Mouse (Mus musculus): ENCODE measurements at regions not wholly inside any gene's neighbourhood (a gene's known extent, or its start where the extent isn't known, plus 50 kb on each side); places are given as distances from the start of the nearest gene placed in this dataset.

- Histone ChIP-seq H3K9me3 (ENCODE audit: control insufficient read depth, low read length) (no peaks in the 10 kb centered on the region), H3K9ac (ENCODE audit: low read length) (no peak overlapping the region), H3K36me3 (ENCODE audit: control insufficient read depth, insufficient read depth, low read length) (no peaks in the 10 kb centered on the region), H3K27ac (replicated peaks in 1 of 2; ENCODE audit: control insufficient read depth in 1 of 2, insufficient read depth in 1 of 2, low read depth in 2 of 2, low read length in 2 of 2) (no peak overlapping the region), H3K4me3 (ENCODE audit: control insufficient read depth in 1 of 2, insufficient read depth in 1 of 2, low read depth in 1 of 2, low read length in 2 of 2) (no peak overlapping the region), H3K4me1 (ENCODE audit: control insufficient read depth in 2 of 2, insufficient read depth in 2 of 2, low read length in 2 of 2) (no peaks in the 10 kb centered on the region), H3K27me3 (ENCODE audit: control insufficient read depth, insufficient read depth, low read length) (no peaks in the 10 kb centered on the region), H3K4me2 (ENCODE audit: low read length) (no peak overlapping the region)
- no peak for ATAC-seq (ENCODE audit: insufficient number of reproducible peaks, insufficient read depth, low FRiP score, low read depth)
- 78% methylated on average over 8 of the region's 8 CpGs for WGBS
These were observed 207.3 kb upstream of the Gm6657 start for GRCm38 (mm10) chr12:77986738-77987137.

- Histone ChIP-seq H3K4me1 (ENCODE audit: control insufficient read depth in 2 of 2, insufficient read depth in 2 of 2, low read length in 2 of 2) (no peaks in the 10 kb centered on the region), H3K9me3 (ENCODE audit: control insufficient read depth, low read length) (no peaks in the 10 kb centered on the region), H3K27me3 (ENCODE audit: control insufficient read depth, insufficient read depth, low read length) (no peaks in the 10 kb centered on the region), H3K9ac (ENCODE audit: low read length) (no peak overlapping the region), H3K36me3 (ENCODE audit: control insufficient read depth, insufficient read depth, low read length) (no peaks in the 10 kb centered on the region), H3K4me3 (ENCODE audit: control insufficient read depth in 1 of 2, insufficient read depth in 1 of 2, low read depth in 1 of 2, low read length in 2 of 2) (no peak overlapping the region), H3K4me2 (ENCODE audit: low read length) (no peak overlapping the region), H3K27ac (replicated peaks in 1 of 2; ENCODE audit: control insufficient read depth in 1 of 2, insufficient read depth in 1 of 2, low read depth in 2 of 2, low read length in 2 of 2) (no peak overlapping the region)
- ATAC-seq (ENCODE audit: insufficient number of reproducible peaks, insufficient read depth, low FRiP score, low read depth) = no peak
- WGBS = 52% methylated on average over 3 of the region's 3 CpGs
These were observed 204.3 kb upstream of the Gm6657 start for GRCm38 (mm10) chr12:77989766-77990165.

GRCm38 (mm10) chr12:77991627-77992026 is 202.4 kb upstream of the Gm6657 start:
- Histone ChIP-seq H3K4me2 (ENCODE audit: low read length) (no peak overlapping the region), H3K4me1 (ENCODE audit: control insufficient read depth in 2 of 2, insufficient read depth in 2 of 2, low read length in 2 of 2) (no peaks in the 10 kb centered on the region), H3K27me3 (ENCODE audit: control insufficient read depth, insufficient read depth, low read length) (no peaks in the 10 kb centered on the region), H3K4me3 (ENCODE audit: control insufficient read depth in 1 of 2, insufficient read depth in 1 of 2, low read depth in 1 of 2, low read length in 2 of 2) (no peak overlapping the region), H3K9me3 (ENCODE audit: control insufficient read depth, low read length) (no peaks in the 10 kb centered on the region), H3K27ac (replicated peaks in 1 of 2; ENCODE audit: control insufficient read depth in 1 of 2, insufficient read depth in 1 of 2, low read depth in 2 of 2, low read length in 2 of 2) (no peak overlapping the region), H3K9ac (ENCODE audit: low read length) (no peak overlapping the region), H3K36me3 (ENCODE audit: control insufficient read depth, insufficient read depth, low read length) (no peaks in the 10 kb centered on the region)
- 55% methylated on average over 6 of the region's 6 CpGs for WGBS
- ATAC-seq (ENCODE audit: insufficient number of reproducible peaks, insufficient read depth, low FRiP score, low read depth) = no peak

- H3K27ac ChIP-seq (replicated peaks in 1 of 2; ENCODE audit: control insufficient read depth in 1 of 2, insufficient read depth in 1 of 2, low read depth in 2 of 2, low read length in 2 of 2) = no peak overlapping the region
- H3K9me3 ChIP-seq (ENCODE audit: control insufficient read depth, low read length) = no peaks in the 10 kb centered on the region
- no peak overlapping the region for H3K4me3 ChIP-seq (ENCODE audit: control insufficient read depth in 1 of 2, insufficient read depth in 1 of 2, low read depth in 1 of 2, low read length in 2 of 2)
- H3K27me3 ChIP-seq (ENCODE audit: control insufficient read depth, insufficient read depth, low read length) = no peaks in the 10 kb centered on the region
- no peaks in the 10 kb centered on the region for H3K4me1 ChIP-seq (ENCODE audit: control insufficient read depth in 2 of 2, insufficient read depth in 2 of 2, low read length in 2 of 2)
- H3K9ac ChIP-seq (ENCODE audit: low read length) = no peak overlapping the region
- no peaks in the 10 kb centered on the region for H3K36me3 ChIP-seq (ENCODE audit: control insufficient read depth, insufficient read depth, low read length)
- 53% methylated on average over 5 of the region's 5 CpGs for WGBS
- no peak for ATAC-seq (ENCODE audit: insufficient number of reproducible peaks, insufficient read depth, low FRiP score, low read depth)
- no peak overlapping the region for H3K4me2 ChIP-seq (ENCODE audit: low read length)
These were observed 199.9 kb upstream of the Gm6657 start for GRCm38 (mm10) chr12:77994176-77994575.

GRCm38 (mm10) chr12:77997916-77998315 is 196.1 kb upstream of the Gm6657 start:
- Histone ChIP-seq H3K4me2 (ENCODE audit: low read length) (no peak overlapping the region), H3K9ac (ENCODE audit: low read length) (no peak overlapping the region), H3K9me3 (ENCODE audit: control insufficient read depth, low read length) (no peaks in the 10 kb centered on the region), H3K4me3 (ENCODE audit: control insufficient read depth in 1 of 2, insufficient read depth in 1 of 2, low read depth in 1 of 2, low read length in 2 of 2) (no peak overlapping the region), H3K36me3 (ENCODE audit: control insufficient read depth, insufficient read depth, low read length) (no peaks in the 10 kb centered on the region), H3K27me3 (ENCODE audit: control insufficient read depth, insufficient read depth, low read length) (no peaks in the 10 kb centered on the region), H3K27ac (replicated peaks in 1 of 2; ENCODE audit: control insufficient read depth in 1 of 2, insufficient read depth in 1 of 2, low read depth in 2 of 2, low read length in 2 of 2) (no peak overlapping the region), H3K4me1 (ENCODE audit: control insufficient read depth in 2 of 2, insufficient read depth in 2 of 2, low read length in 2 of 2) (no peaks in the 10 kb centered on the region)
- no peak for ATAC-seq (ENCODE audit: insufficient number of reproducible peaks, insufficient read depth, low FRiP score, low read depth)
- WGBS = 43% methylated on average over 1 of the region's 1 CpGs

- H3K4me2 ChIP-seq (ENCODE audit: low read length) = no peak overlapping the region
- H3K27me3 ChIP-seq (ENCODE audit: control insufficient read depth, insufficient read depth, low read length) = no peaks in the 10 kb centered on the region
- H3K4me3 ChIP-seq (ENCODE audit: control insufficient read depth in 1 of 2, insufficient read depth in 1 of 2, low read depth in 1 of 2, low read length in 2 of 2) = no peak overlapping the region
- H3K9ac ChIP-seq (ENCODE audit: low read length) = no peak overlapping the region
- no peak overlapping the region for H3K27ac ChIP-seq (replicated peaks in 1 of 2; ENCODE audit: control insufficient read depth in 1 of 2, insufficient read depth in 1 of 2, low read depth in 2 of 2, low read length in 2 of 2)
- WGBS = 63% methylated on average over 3 of the region's 3 CpGs
- H3K4me1 ChIP-seq (ENCODE audit: control insufficient read depth in 2 of 2, insufficient read depth in 2 of 2, low read length in 2 of 2) = no peaks in the 10 kb centered on the region
- H3K36me3 ChIP-seq (ENCODE audit: control insufficient read depth, insufficient read depth, low read length) = no peaks in the 10 kb centered on the region
- ATAC-seq (ENCODE audit: insufficient number of reproducible peaks, insufficient read depth, low FRiP score, low read depth) = no peak
- H3K9me3 ChIP-seq (ENCODE audit: control insufficient read depth, low read length) = no peaks in the 10 kb centered on the region
These were observed 193.6 kb upstream of the Gm6657 start for GRCm38 (mm10) chr12:78000401-78000800.

GRCm38 (mm10) chr12:78001846-78002245 is 192.2 kb upstream of the Gm6657 start:
- H3K4me2 ChIP-seq (ENCODE audit: low read length) = no peak overlapping the region
- ATAC-seq (ENCODE audit: insufficient number of reproducible peaks, insufficient read depth, low FRiP score, low read depth) = no peak
- no peaks in the 10 kb centered on the region for H3K36me3 ChIP-seq (ENCODE audit: control insufficient read depth, insufficient read depth, low read length)
- H3K9ac ChIP-seq (ENCODE audit: low read length) = no peak overlapping the region
- H3K4me1 ChIP-seq (ENCODE audit: control insufficient read depth in 2 of 2, insufficient read depth in 2 of 2, low read length in 2 of 2) = no peaks in the 10 kb centered on the region
- 84% methylated on average over 9 of the region's 9 CpGs for WGBS
- no peak overlapping the region for H3K4me3 ChIP-seq (ENCODE audit: control insufficient read depth in 1 of 2, insufficient read depth in 1 of 2, low read depth in 1 of 2, low read length in 2 of 2)
- H3K27ac ChIP-seq (replicated peaks in 1 of 2; ENCODE audit: control insufficient read depth in 1 of 2, insufficient read depth in 1 of 2, low read depth in 2 of 2, low read length in 2 of 2) = no peak overlapping the region
- H3K9me3 ChIP-seq (ENCODE audit: control insufficient read depth, low read length) = no peaks in the 10 kb centered on the region
- H3K27me3 ChIP-seq (ENCODE audit: control insufficient read depth, insufficient read depth, low read length) = no peaks in the 10 kb centered on the region

- Histone ChIP-seq H3K4me2 (ENCODE audit: low read length) (no peak overlapping the region), H3K4me3 (ENCODE audit: control insufficient read depth in 1 of 2, insufficient read depth in 1 of 2, low read depth in 1 of 2, low read length in 2 of 2) (no peak overlapping the region)
- no peak for ATAC-seq (ENCODE audit: insufficient number of reproducible peaks, insufficient read depth, low FRiP score, low read depth)
These were observed 160.3 kb upstream of the Gm6657 start for GRCm38 (mm10) chr12:78033766-78034165.

More at GRCm38 (mm10) chr12:78033766-78034165, 160.3 kb upstream of the Gm6657 start:
- Histone ChIP-seq H3K27ac (replicated peaks in 1 of 2; ENCODE audit: control insufficient read depth in 1 of 2, insufficient read depth in 1 of 2, low read depth in 2 of 2, low read length in 2 of 2) (no peak overlapping the region), H3K9me3 (ENCODE audit: control insufficient read depth, low read length) (no peaks in the 10 kb centered on the region), H3K4me1 (ENCODE audit: control insufficient read depth in 2 of 2, insufficient read depth in 2 of 2, low read length in 2 of 2) (no peaks in the 10 kb centered on the region), H3K27me3 (ENCODE audit: control insufficient read depth, insufficient read depth, low read length) (no peaks in the 10 kb centered on the region), H3K36me3 (ENCODE audit: control insufficient read depth, insufficient read depth, low read length) (no peaks in the 10 kb centered on the region), H3K9ac (ENCODE audit: low read length) (no peak overlapping the region)
